Mouse (Mus musculus): Measurements from ENCODE around the gene Cpxm1. TPM values are rescaled to one million over a fixed set of nuclear protein-coding genes. Genes with fewer than 3 reads are reported as not detected.

Gene Cpxm1
- total and polyA plus RNA-seq, 2 experiments from 2014 or later: 6.9 to 9.5 TPM

DNA sequence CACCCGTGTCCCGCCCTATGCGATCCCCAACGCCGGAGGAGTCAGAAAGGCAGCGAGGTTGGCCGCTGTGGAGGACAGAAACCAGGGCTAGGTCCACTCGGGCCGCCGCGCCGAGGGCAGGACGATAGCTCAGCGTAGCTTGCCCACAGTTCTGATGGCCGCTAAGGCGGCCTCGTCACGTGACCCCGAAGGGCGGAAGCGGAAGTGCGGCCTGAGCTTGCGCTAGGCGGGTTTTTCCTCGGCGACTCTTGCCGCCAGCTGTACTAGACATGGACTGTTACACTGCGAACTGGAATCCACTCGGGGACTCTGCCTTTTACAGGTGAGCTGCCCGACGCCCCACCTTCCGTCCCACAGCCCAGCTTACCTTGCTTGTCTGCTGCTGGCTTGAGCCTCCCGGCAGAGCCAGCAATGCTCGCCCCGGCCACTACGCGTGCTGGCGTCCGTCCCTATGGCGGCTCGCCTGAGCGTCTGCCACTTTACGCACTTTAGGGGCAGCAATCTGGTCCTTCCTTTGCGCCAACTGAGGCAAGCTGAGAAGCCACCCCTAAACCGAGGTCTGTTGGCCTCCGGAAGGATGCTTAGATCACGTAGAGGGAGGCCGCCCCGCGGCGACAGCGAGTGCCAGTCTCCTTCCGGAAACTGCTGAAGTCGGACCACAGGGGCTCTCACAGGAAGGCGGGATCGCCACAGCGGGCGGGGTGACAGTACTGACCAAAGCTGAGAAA is 26.9 kb upstream of the Cpxm1 start, which contains the start of the genes Vps16 and Pced1a:
TSS of gene Vps16 (plus strand) at position 214 of the 728 bp plus-strand sequence.
TSS of gene Pced1a (minus strand) at position 576 of the 728 bp plus-strand sequence.
- peaks cover 11% of the 10 kb centered on the region; the same call in 1 of the 2 replicates for H3K4me1 ChIP-seq (ENCODE audit: control insufficient read depth, insufficient read depth)
- no peaks in the 10 kb centered on the region for H3K27me3 ChIP-seq (ENCODE audit: control insufficient read depth, insufficient read depth, low read length)
- peak within 1 kb of the TSS; percentile 78 for H3K4me3 ChIP-seq (ENCODE audit: low read depth, low read length)
- H3K4me2 ChIP-seq (ENCODE audit: low read depth, low read length): peak within 1 kb of the TSS; percentile 79
- TF ChIP-seq CTCF (IDR thresholded peaks at IDR 0.05; ENCODE audit: low read depth): peak; percentile 42; the same call in 1 of the 2 replicates
- TF ChIP-seq EP300 (IDR thresholded peaks at IDR 0.05; ENCODE audit: low read depth): no peak
- H3K9me3 ChIP-seq (replicated peaks; ENCODE audit: control insufficient read depth, low read length): no peaks in the 10 kb centered on the region
- peak within 1 kb of the TSS; percentile 86 for H3K9ac ChIP-seq (replicated peaks; ENCODE audit: low read depth, low read length)
- H3K36me3 ChIP-seq (replicated peaks; ENCODE audit: control insufficient read depth, insufficient read depth, low read length): no peaks in the 10 kb centered on the region
- under 1% methylated on average over 58 of the region's 58 CpGs for WGBS
- ATAC-seq (ENCODE audit: insufficient read depth, low read depth) (peak; percentile 96), DNase-seq (ENCODE audit: low spot score) (peak; percentile 86)
- H3K27ac ChIP-seq (ENCODE audit: low read depth): peak within 1 kb of the TSS; percentile 87

DNA sequence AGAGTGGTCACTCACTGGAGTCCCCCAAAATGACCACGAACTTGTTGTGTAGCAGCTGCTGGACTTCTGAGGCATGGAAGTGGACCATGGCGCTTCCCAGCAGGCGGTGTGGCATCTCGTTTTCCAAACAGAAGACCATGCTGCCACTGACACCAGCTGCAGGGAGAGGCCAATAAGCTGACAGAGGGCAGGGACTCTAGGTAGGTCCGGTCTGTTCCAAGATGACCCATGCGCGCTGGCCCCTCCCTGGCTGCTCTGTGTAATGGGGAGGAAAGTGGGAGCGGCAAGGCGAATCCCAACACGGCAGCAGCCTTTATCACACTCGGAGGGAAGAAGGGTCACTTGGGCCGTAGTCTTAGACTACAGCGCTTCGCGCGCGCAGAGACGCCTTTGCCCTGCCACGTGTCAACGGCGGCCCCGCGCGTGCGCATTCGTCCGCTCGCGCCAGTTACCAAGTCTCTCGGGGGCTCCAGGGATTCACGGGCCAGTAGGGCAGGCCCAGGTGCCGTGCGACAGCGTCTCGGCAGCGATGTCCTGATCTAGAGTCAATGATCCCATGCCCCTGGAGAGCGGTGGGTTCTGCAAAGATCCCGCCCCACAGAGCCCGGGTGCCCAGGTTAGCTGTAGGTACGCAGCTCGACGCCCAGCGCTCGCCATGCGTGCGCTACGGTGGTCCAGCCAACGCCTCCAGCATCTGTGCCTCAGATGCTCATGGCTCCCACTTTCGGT is 26.2 kb upstream of the Cpxm1 start:
- Histone ChIP-seq H3K27me3 (ENCODE audit: control insufficient read depth, insufficient read depth, low read length) (no peaks in the 10 kb centered on the region), H3K4me3 (ENCODE audit: low read depth, low read length) (peak overlapping the region; percentile 78), H3K9ac (replicated peaks; ENCODE audit: low read depth, low read length) (peak overlapping the region; percentile 86), H3K4me1 (ENCODE audit: control insufficient read depth, insufficient read depth) (peaks cover 11% of the 10 kb centered on the region; the same call in 1 of the 2 replicates), H3K27ac (ENCODE audit: low read depth) (peak overlapping the region; percentile 87), H3K36me3 (replicated peaks; ENCODE audit: control insufficient read depth, insufficient read depth, low read length) (no peaks in the 10 kb centered on the region), H3K4me2 (ENCODE audit: low read depth, low read length) (peak overlapping the region; percentile 79), H3K9me3 (replicated peaks; ENCODE audit: control insufficient read depth, low read length) (no peaks in the 10 kb centered on the region)
- TF ChIP-seq EP300 (IDR thresholded peaks at IDR 0.05; ENCODE audit: low read depth) (no peak), CTCF (IDR thresholded peaks at IDR 0.05; ENCODE audit: low read depth) (no peak)
- WGBS: 12% methylated on average over 49 of the region's 49 CpGs
- ATAC-seq (ENCODE audit: insufficient read depth, low read depth) (peak; percentile 66), DNase-seq (ENCODE audit: low spot score) (peak; percentile 47)

DNA sequence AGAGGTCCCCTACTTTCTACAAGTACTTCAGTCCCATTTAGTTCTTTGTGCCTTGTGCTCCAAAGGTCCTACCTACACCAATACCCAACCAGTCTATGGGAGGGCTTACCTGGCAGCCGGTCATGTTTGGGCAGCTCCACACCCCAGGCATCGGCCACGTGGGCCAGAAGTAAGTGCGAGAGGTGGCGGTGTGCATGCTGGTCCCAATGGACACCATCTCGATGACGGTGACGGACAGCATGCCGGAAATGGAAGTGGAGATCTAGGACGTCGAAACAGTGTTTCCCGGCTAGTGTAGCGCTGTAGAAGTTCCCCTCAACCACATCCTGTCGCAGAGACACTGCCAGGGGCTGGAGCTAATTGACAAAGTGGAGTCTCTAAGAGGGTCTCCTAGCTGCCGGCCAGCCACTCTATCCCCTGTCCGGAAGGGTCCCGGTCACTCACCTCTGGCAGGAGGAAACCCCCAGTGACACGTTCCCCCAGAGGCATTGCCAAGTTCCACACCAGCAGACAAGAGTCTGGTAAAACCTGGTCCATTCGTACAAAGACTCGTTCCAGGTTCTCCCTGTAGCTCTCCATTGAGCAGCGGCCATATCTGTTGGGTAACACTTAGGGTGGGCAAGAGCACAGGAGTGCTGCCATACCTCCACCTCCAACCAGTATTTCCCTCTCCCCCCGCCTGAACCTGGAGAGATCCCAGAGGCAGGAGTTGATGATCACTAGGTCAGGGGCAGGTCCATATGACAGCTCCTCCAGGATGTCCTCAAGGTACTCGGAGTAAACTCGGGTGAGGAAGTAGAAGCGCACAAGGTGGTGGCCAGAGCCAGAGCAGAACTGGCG is 24.6 kb upstream of the Cpxm1 start:
- no peak for ATAC-seq (ENCODE audit: insufficient read depth, low read depth)
- Histone ChIP-seq H3K27me3 (ENCODE audit: control insufficient read depth, insufficient read depth, low read length) (no peaks in the 10 kb centered on the region), H3K36me3 (replicated peaks; ENCODE audit: control insufficient read depth, insufficient read depth, low read length) (no peaks in the 10 kb centered on the region), H3K9me3 (replicated peaks; ENCODE audit: control insufficient read depth, low read length) (no peaks in the 10 kb centered on the region), H3K4me2 (ENCODE audit: low read depth, low read length) (no peak overlapping the region), H3K4me3 (ENCODE audit: low read depth, low read length) (no peak overlapping the region), H3K9ac (replicated peaks; ENCODE audit: low read depth, low read length) (no peak overlapping the region), H3K27ac (ENCODE audit: low read depth) (no peak overlapping the region), H3K4me1 (ENCODE audit: control insufficient read depth, insufficient read depth) (peaks cover 11% of the 10 kb centered on the region; the same call in 1 of the 2 replicates)
- 92% methylated on average over 26 of the region's 26 CpGs for WGBS
- no peak for TF ChIP-seq CTCF (IDR thresholded peaks at IDR 0.05; ENCODE audit: low read depth)
- no peak for TF ChIP-seq EP300 (IDR thresholded peaks at IDR 0.05; ENCODE audit: low read depth)
- no peak for DNase-seq (ENCODE audit: low spot score)

DNA sequence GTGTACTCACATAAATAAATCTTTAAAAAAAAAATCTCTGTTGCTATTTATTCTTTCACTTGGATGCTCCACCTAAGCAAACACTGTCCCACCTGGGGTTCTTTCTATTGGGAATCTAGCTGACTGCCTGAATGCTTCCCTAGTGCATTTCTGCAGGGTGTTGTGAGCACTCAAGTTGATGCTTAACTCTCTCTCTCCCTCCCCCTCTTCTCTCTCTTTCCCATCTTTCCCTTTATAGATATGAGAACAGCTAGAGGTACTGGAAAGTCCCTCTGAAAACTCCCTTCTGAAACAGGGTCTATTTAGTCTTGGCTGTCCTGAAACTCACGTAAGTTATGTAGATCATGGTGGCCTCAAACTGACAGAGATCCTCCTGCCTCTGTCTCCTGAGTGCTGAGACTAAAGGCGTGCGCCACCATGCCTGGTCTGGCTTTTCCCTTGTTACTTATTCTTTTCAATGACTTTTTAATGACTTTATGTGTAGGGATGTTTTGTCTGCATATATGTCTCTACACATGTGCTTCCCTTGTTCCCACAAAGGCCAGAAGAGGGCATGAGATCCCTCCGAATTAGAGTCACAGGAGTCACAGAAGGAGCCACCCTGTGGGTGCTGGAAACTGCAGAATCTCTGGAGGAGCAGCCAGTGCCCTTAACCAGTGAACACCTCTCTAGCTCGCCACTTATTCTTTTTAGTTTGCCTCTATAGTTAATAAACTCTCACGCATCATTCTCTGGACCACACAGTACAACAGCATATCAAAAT is 16.9 kb upstream of the Cpxm1 start:
- Histone ChIP-seq H3K27me3 (ENCODE audit: control insufficient read depth, insufficient read depth, low read length) (no peaks in the 10 kb centered on the region), H3K9ac (replicated peaks; ENCODE audit: low read depth, low read length) (no peak overlapping the region), H3K36me3 (replicated peaks; ENCODE audit: control insufficient read depth, insufficient read depth, low read length) (no peaks in the 10 kb centered on the region), H3K4me2 (ENCODE audit: low read depth, low read length) (no peak overlapping the region), H3K9me3 (replicated peaks; ENCODE audit: control insufficient read depth, low read length) (no peaks in the 10 kb centered on the region), H3K4me3 (ENCODE audit: low read depth, low read length) (no peak overlapping the region), H3K4me1 (ENCODE audit: control insufficient read depth, insufficient read depth) (no peaks in the 10 kb centered on the region), H3K27ac (ENCODE audit: low read depth) (no peak overlapping the region)
- DNase-seq (ENCODE audit: low spot score) (no peak), ATAC-seq (ENCODE audit: insufficient read depth, low read depth) (no peak)
- WGBS: 70% methylated on average over 6 of the region's 6 CpGs
- TF ChIP-seq CTCF (IDR thresholded peaks at IDR 0.05; ENCODE audit: low read depth): peak; percentile 20; the same call in 1 of the 2 replicates
- no peak for TF ChIP-seq EP300 (IDR thresholded peaks at IDR 0.05; ENCODE audit: low read depth)

Measured in heart, postnatal 0 days (tissue).